Mouse (Mus musculus) stomach, embryonic 14.5 days (tissue): Measurements from ENCODE around the gene Pnmal2. TPM values are rescaled to one million over a fixed set of nuclear protein-coding genes. Genes with fewer than 3 reads are reported as not detected.

Source experiments
- ATAC-seq: fragments of 200-750 bp; cut with Nextera tagmentation; 2 replicates; pipeline ENCODE4 v1.8.0; 2017; ENCODE audit warnings: low read depth, moderate TSS enrichment; ENCODE audit not compliant: insufficient number of reproducible peaks, insufficient read depth, low FRiP score
- H3K27ac ChIP-seq: fragments of 300-500 bp; sonication (generic); 2 replicates; pipeline ENCODE4 v1.5.1; 2014; ENCODE audit warnings: mild to moderate bottlenecking, low read length, moderate library complexity, mixed read lengths
- H3K27me3 ChIP-seq: fragments of 300-500 bp; sonication (generic); 2 replicates; pipeline ENCODE4 v1.6.1; 2014; ENCODE audit warnings: low read length, control low read depth, mixed read lengths; ENCODE audit not compliant: control insufficient read depth, insufficient read depth
- H3K36me3 ChIP-seq: fragments of 300-500 bp; sonication (generic); 2 replicates; pipeline ENCODE4 v1.6.1; 2014; ENCODE audit warnings: mild to moderate bottlenecking, control low read depth, low read length, moderate library complexity, mixed read lengths; ENCODE audit not compliant: control insufficient read depth, insufficient read depth
- H3K4me1 ChIP-seq: fragments of 300-500 bp; sonication (generic); 2 replicates; pipeline ENCODE4 v1.6.1; 2014; ENCODE audit warnings: low read length, control low read depth, mixed read lengths; ENCODE audit not compliant: control insufficient read depth, insufficient read depth
- H3K4me2 ChIP-seq: fragments of 300-500 bp; sonication (generic); replicated peaks from 2 replicates; pipeline ENCODE4 v1.6.1; 2014; ENCODE audit warnings: low read depth, low read length, control low read depth
- H3K4me3 ChIP-seq: fragments of 300-500 bp; sonication (generic); 2 replicates; pipeline ENCODE4 v1.5.1; 2014; ENCODE audit warnings: low read depth, low read length, control low read depth
- H3K9ac ChIP-seq: fragments of 300-500 bp; sonication (generic); replicated peaks from 2 replicates; pipeline ENCODE4 v1.6.1; 2014; ENCODE audit warnings: low read depth, mild to moderate bottlenecking, control low read depth, low read length, moderate library complexity, mixed read lengths
- H3K9me3 ChIP-seq: fragments of 300-500 bp; sonication (generic); 2 replicates; pipeline ENCODE4 v1.6.1; 2016; ENCODE audit warnings: low read depth, low read length, control low read depth; ENCODE audit not compliant: control insufficient read depth
- WGBS: fragments of 180-500 bp; shearing (Covaris S2); extraction: QIAGEN DNeasy Blood & Tissue Kit; methylation state at CpG from one replicate; pipeline ENCODE4 v1.1.7; 2014; 5-methylcytosine and 5-hydroxymethylcytosine counted together
- polyA plus RNA-seq: library from polyadenylated mRNA; unstranded; fragments of >200 nt; fragmentation: Nextera tagmentation; extraction: Ambion mirVana; gene quantifications from 2 replicates; pipeline ENCODE4 v1.2.1, GENCODE M21; 2014

Pnmal2 gene
- polyA plus RNA-seq, 1 experiment from 2014 or later = 8.8 TPM

GRCm38 (mm10) chr7:16930850-16931249, 13.6 kb upstream of the Pnmal2 start:
- H3K27me3 ChIP-seq = no peaks in the 10 kb centered on the region
- no peak overlapping the region for H3K27ac ChIP-seq
- no peak overlapping the region for H3K4me2 ChIP-seq
- no peak overlapping the region for H3K9ac ChIP-seq
- 0 out of 2 replicates have a peak, but pooled peaks cover 4% of the 10 kb centered on the region for H3K4me1 ChIP-seq
- no peak for ATAC-seq
- no peak overlapping the region for H3K4me3 ChIP-seq
- no peaks in the 10 kb centered on the region for H3K36me3 ChIP-seq
- no peaks in the 10 kb centered on the region for H3K9me3 ChIP-seq
- WGBS = 2% methylated on average over 1 of the region's 1 CpGs

DNA sequence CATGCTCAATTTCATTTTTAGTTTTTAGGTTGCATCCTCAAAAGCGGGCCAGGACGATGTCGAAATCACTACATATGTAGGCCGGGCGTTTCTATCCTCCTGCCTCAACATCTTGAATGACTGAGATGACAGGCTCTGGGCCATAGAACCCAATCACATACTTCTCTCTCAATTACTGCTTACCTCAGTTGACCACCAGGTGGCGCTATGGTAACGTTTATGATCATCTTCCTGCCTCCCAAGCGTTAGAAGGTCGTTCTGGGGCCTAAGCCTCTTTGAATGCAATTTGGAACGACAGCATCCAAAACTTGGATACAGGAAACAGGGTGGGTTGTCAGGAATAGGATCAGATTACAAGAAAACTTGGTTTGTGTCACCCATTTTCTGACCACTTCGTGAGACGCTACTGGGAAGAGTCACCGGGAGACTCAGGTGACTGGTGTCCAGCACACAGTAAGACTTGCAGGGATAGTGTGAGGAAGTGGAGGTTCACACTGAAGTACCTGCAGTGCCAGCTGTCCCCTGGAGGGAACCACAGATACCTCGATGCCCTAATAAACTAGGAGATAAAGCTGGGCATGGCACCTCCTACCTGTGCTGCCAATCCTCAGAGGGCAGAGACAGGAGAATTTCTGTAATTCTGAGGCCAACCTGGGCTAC, 12.4 kb upstream of the Pnmal2 start:
- 18% methylated on average over 14 of the region's 14 CpGs for WGBS
- no peak overlapping the region for H3K27ac ChIP-seq

GRCm38 (mm10) chr7:16932704-16933577, 11.5 kb upstream of the Pnmal2 start:
- no peak overlapping the region for H3K27ac ChIP-seq
- ATAC-seq = no peak
- no peak overlapping the region for H3K4me2 ChIP-seq
- no peak overlapping the region for H3K4me3 ChIP-seq
- no peak overlapping the region for H3K9ac ChIP-seq
- H3K4me1 ChIP-seq = 0 out of 2 replicates have a peak, but pooled peaks cover 4% of the 10 kb centered on the region
- no peaks in the 10 kb centered on the region for H3K36me3 ChIP-seq
- H3K27me3 ChIP-seq = no peaks in the 10 kb centered on the region
- 39% methylated on average over 14 of the region's 14 CpGs for WGBS
- no peaks in the 10 kb centered on the region for H3K9me3 ChIP-seq

More for the DNA sequence above, 12.4 kb upstream of the Pnmal2 start:
- H3K36me3 ChIP-seq = no peaks in the 10 kb centered on the region
- H3K9me3 ChIP-seq = no peaks in the 10 kb centered on the region
- 0 out of 2 replicates have a peak, but pooled peaks cover 4% of the 10 kb centered on the region for H3K4me1 ChIP-seq
- no peak; the same call in 1 of the 2 replicates for ATAC-seq
- no peak overlapping the region for H3K4me2 ChIP-seq
- H3K9ac ChIP-seq = no peak overlapping the region
- no peaks in the 10 kb centered on the region for H3K27me3 ChIP-seq
- H3K4me3 ChIP-seq = no peak overlapping the region

DNA sequence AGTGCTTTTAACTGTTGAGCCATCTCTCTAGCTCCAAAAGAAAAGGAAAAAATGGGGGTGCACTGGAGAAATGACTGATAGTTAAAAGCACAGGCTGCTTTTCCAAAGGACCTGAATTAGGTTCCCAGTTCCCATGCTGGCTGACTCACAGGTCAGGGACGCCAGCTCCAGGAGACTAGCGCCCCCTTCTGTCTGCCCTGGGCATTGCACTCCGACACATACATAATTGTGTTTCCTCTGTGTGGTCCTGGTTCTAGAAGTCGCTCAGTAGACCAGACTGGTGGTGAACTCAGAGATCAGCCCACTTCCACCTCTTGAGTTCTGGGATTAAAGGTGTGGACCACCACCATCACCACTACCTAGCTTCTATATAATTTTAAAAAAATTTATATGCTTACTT, 7.2 kb upstream of the Pnmal2 start:
- Histone ChIP-seq H3K4me3 (no peak overlapping the region), H3K27ac (no peak overlapping the region), H3K36me3 (no peaks in the 10 kb centered on the region), H3K9ac (no peak overlapping the region), H3K4me2 (no peak overlapping the region), H3K4me1 (peaks cover 14% of the 10 kb centered on the region), H3K9me3 (no peaks in the 10 kb centered on the region), H3K27me3 (no peaks in the 10 kb centered on the region)
- 40% methylated on average over 4 of the region's 4 CpGs for WGBS
- ATAC-seq = no peak

DNA sequence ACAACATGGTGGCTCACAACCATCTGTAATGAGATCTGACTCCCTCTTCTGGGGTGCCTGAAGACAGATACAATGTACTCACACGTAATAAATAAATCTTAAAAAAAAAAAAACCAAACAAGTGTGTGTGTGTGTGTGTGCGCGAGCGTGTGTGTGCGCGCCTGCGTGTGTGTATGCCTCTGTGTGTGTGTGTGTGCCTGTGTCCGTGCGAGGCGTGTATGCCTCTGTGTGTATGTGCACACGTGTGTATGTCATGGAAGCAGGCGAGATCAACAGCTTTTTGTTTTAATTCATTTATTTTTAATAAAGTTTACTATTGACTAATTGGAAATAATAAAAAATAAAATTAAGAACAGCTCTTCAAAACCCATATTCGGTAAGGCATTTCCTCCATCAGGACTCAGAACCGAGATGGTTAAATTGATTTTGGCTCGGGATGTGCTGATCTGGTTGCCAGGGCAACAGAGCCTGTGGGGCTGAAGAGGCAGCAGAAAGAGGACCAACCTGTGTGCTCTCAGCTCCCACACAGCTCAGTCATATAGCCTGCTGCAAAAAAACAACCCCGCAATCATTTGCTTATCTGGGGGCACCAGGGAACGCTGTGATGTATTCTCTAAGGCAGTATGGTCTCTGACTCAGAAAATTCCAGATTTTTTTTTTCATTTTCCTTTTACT, 6.2 kb upstream of the Pnmal2 start:
- no peak overlapping the region for H3K4me3 ChIP-seq
- peaks cover 10% of the 10 kb centered on the region for H3K4me1 ChIP-seq
- no peak overlapping the region for H3K4me2 ChIP-seq
- no peaks in the 10 kb centered on the region for H3K36me3 ChIP-seq
- H3K9me3 ChIP-seq = no peaks in the 10 kb centered on the region
- WGBS = 71% methylated on average over 17 of the region's 17 CpGs
- no peaks in the 10 kb centered on the region for H3K27me3 ChIP-seq
- no peak for ATAC-seq
- H3K27ac ChIP-seq = no peak overlapping the region
- no peak overlapping the region for H3K9ac ChIP-seq

GRCm38 (mm10) chr7:16940292-16940691, 4.2 kb upstream of the Pnmal2 start:
- Histone ChIP-seq H3K4me2 (no peak overlapping the region), H3K27me3 (0 out of 2 replicates have a peak, but pooled peaks cover 4% of the 10 kb centered on the region), H3K4me1 (peaks cover 20% of the 10 kb centered on the region), H3K4me3 (no peak overlapping the region), H3K36me3 (no peaks in the 10 kb centered on the region), H3K27ac (peak overlapping the region; percentile 46), H3K9me3 (no peaks in the 10 kb centered on the region), H3K9ac (no peak overlapping the region)
- ATAC-seq = no peak
- WGBS = 20% methylated on average over 7 of the region's 7 CpGs

GRCm38 (mm10) chr7:16942861-16943260, 1.6 kb upstream of the Pnmal2 start:
- no peak overlapping the region for H3K9ac ChIP-seq
- peaks cover 20% of the 10 kb centered on the region for H3K27me3 ChIP-seq
- H3K4me3 ChIP-seq = no peak overlapping the region
- no peaks in the 10 kb centered on the region for H3K9me3 ChIP-seq
- no peak for ATAC-seq
- no peak overlapping the region for H3K27ac ChIP-seq
- no peak overlapping the region for H3K4me2 ChIP-seq
- no peaks in the 10 kb centered on the region for H3K36me3 ChIP-seq
- peaks cover 45% of the 10 kb centered on the region for H3K4me1 ChIP-seq
- 54% methylated on average over 4 of the region's 4 CpGs for WGBS

DNA sequence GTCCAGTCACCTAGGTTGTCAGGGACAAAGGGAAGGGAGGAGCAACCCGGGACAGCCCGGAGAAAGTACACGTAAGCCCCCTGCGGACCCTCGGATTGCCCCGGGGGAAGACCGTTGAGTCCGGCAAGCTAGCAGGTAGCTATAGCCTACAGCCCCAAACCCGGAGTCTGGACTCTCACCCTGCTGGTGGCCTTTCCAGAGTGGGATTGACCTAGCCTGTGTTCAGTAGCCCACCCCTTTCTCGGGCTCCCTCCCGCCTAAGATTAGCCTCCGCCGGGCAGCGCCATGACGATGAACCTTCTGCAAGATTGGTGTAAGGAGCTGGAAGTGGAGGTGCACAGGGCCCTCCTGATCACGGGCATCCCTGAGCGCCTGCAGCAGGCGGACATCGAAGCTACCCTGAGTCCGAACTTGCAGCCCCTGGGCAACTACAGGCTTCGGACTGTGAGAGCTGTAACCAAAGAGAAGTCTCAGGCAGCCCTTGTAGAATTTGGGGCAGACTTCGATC, 380 bp downstream of the Pnmal2 start:
- H3K9me3 ChIP-seq = no peaks in the 10 kb centered on the region
- peak overlapping the region; percentile 82 for H3K4me2 ChIP-seq
- peak overlapping the region; percentile 49 for H3K9ac ChIP-seq
- ATAC-seq = peak; percentile 11; the same call in 1 of the 2 replicates
- peak overlapping the region; percentile 46 for H3K4me3 ChIP-seq
- H3K36me3 ChIP-seq = no peaks in the 10 kb centered on the region
- peaks cover 50% of the 10 kb centered on the region for H3K4me1 ChIP-seq
- 3% methylated on average over 22 of the region's 22 CpGs for WGBS
- peak overlapping the region; percentile 15; the same call in 1 of the 2 replicates for H3K27ac ChIP-seq
- H3K27me3 ChIP-seq = peaks cover 20% of the 10 kb centered on the region
